Mouse (Mus musculus) right cerebral cortex, adult 18-20 months (tissue): ENCODE data around the gene Pard3b.

Experiments
- DNase-seq: peaks from one replicate; pipeline ENCODE4 v3.0.0; 2022; ENCODE audit warnings: mixed read lengths

Gene Pard3b

GRCm38 (mm10) chr1:62664960-62665645 is 1026.5 kb downstream of the Pard3b start:
- no peak for DNase-seq

DNA sequence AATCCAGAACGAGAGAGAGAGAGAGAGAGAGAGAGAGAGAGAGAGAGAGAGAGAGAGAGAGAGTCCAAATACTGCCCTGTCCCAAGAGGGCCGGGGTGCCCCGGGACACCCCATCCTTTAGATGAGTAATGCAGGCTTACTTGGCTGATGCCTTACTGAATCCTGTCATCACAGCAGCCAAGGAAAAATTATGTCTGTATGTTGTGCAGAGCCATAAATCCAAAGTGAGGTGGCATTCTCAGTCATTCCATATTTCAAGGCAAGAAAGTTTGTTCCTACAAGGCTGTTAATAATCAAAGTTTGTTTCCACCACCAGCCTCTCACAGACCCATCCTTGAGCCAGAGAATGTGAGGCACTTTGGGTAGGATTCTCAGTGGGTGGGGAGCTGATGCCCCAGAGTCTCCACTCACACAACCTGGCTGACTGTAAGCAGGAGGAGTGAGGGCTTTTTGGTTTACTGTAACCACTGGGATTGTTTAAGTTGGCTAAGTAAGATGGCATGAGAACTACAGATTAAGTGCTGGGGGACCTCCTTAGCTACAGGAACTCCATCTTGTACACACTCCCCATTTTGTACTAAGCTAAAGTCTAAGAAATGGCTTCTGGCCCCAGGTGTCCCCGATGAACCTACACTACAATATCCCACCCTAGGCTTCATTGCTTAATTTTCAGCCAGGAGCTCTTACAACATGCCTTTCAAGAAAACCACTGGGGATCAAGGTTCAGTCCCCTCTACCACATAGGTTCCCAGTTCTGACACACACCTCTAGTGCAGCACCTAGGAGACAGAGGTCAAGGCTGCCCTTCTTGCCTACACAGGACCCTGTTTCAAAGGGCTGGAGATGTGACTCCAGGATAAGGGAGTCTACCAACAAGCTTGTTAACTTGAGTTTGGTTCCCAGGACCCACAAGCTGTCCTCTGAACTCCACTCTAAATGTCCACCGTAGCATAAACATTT is 1027.4 kb downstream of the Pard3b start:
- DNase-seq: no peak

- DNase-seq: no peak
These were observed 1028.2 kb downstream of the Pard3b start for GRCm38 (mm10) chr1:62666780-62667179.

- no peak for DNase-seq
These were observed 1040.2 kb downstream of the Pard3b start for GRCm38 (mm10) chr1:62678611-62679344.

DNA sequence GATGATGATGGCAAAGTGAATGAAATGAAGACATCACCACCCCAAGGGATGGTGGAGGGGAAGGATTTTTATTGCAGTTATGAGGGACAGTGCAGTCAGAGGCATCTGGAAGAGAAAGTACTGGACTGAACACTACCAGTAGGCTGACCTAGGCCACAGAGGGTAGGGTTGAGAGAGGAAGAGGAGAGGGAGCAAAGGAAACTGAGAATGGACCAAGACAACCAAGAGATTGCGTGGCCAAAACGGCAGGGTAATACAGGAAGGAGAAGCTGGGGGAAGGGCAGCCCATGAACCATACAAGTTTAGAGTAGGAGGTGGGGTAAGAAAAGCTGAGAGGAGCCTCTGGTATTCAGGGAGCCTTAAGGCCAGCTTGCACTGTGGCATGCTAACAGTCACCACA is 1040.8 kb downstream of the Pard3b start:
- DNase-seq: no peak

DNA sequence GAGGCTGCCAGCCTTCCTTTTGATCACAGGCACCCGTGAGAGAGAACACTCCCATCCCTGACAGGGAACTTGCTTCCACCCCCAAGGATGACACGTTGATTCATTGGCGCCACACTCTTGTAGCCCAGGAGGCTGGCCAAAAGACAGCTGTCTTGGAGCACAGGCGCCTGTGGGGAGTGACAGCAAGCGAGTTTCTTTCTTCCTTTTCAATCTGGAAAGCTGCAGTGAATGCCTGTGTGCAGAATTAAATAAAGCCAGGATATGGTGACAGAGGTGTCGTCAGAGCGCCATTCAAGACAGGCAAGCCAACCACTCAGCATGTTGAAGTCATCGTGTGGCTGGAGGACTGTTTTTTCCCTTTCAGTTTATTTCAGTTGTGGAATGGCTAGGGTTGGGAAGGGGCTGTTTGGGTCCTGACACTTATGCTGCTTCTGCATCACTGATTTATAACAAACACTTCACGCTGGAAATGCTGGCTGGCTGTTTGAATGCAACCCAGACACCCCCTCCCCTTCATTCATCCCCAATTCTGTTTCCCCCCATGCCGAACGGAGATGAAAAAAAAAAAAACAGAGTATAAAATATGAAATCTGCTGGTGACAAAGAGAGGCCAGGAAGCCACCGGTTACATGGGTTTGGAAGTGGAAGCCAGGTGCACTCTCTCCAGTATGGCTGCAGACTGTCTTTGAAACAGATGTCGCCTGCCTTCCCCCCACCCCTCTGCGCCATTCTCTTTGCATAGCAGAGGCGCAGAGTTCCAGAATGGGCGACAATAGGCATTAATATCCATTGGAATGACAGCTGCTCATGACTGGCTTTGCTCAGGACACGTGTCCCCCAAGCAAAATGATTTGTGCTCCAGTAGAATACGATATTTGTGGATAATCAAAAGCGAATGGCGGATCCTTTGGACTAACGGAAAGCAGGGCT is 1044.1 kb downstream of the Pard3b start:
- DNase-seq: peak; percentile 26

GRCm38 (mm10) chr1:62683498-62683897 is 1044.9 kb downstream of the Pard3b start:
- no peak for DNase-seq

- peak; percentile 84 for DNase-seq
These were observed 1048.9 kb downstream of the Pard3b start for GRCm38 (mm10) chr1:62687511-62687910.

- no peak for DNase-seq
These were observed 1052.6 kb downstream of the Pard3b start for GRCm38 (mm10) chr1:62691175-62691574.
